Comparison of ENCODE assay signal across 8 mouse cellular contexts in genomic region chr5:135460152-135460832, GRCm38 (mm10).
DNase-seq lines count a peak whose midpoint lies in the region; ATAC-seq lines count a peak whose summit lies in the region.

No protein-coding gene starts in this region.

- ATAC-seq in hindbrain, embryonic 13.5 days (ENCODE audit: low FRiP score) = peak; percentile 85

- DNase-seq in adrenal gland, postnatal 25 days = peak; percentile 28
- peak; percentile 45 for DNase-seq in cerebellum, adult 9-10 months
- peak; percentile 27 to 51 for DNase-seq in frontal cortex, postnatal 14 days (ENCODE audit: low spot score in 2 of 2)
- peak; percentile 57 for DNase-seq in left cerebral cortex, adult 11 months (ENCODE audit: low spot score)
- peak; percentile 58 to 80 for DNase-seq in lung, postnatal 4 days
- DNase-seq in adipocyte (ENCODE audit: low spot score) = no peak
- no peak for DNase-seq in thymus, adult 18-20 months

- H3K36me3 ChIP-seq in hindbrain, embryonic 13.5 days = peaks cover 46% of the 10 kb centered on the region

- no peaks in the 10 kb centered on the region for H3K27me3 ChIP-seq in hindbrain, embryonic 13.5 days

- 50% methylated on average over 12 of the region's 12 CpGs for WGBS in hindbrain, embryonic 13.5 days

- H3K4me1 ChIP-seq in hindbrain, embryonic 13.5 days (replicated peaks) = peaks cover 10% of the 10 kb centered on the region

- H3K4me3 ChIP-seq in hindbrain, embryonic 13.5 days = no peak overlapping the region

- H3K9ac ChIP-seq in hindbrain, embryonic 13.5 days = no peak overlapping the region

- H3K27ac ChIP-seq in hindbrain, embryonic 13.5 days = peak overlapping the region; percentile 83

- 0 out of 2 replicates have a peak overlapping the region, but pooled peaks have one; percentile 2 for H3K4me2 ChIP-seq in hindbrain, embryonic 13.5 days

- no peaks in the 10 kb centered on the region for H3K9me3 ChIP-seq in hindbrain, embryonic 13.5 days

Comparison
In these comparisons a context has a peak if more than half of its experiments do, and no peak if none do; other contexts are left out.
1. DNase-seq: peak in adrenal gland, postnatal 25 days (single experiment), cerebellum, adult 9-10 months (single experiment), frontal cortex, postnatal 14 days (2 of 2), left cerebral cortex, adult 11 months (single experiment) and lung, postnatal 4 days (2 of 2); none in adipocyte (single experiment) and thymus, adult 18-20 months (0 of 2).